Comparison of ENCODE assay signal across 27 mouse cellular contexts in the genomic region with DNA sequence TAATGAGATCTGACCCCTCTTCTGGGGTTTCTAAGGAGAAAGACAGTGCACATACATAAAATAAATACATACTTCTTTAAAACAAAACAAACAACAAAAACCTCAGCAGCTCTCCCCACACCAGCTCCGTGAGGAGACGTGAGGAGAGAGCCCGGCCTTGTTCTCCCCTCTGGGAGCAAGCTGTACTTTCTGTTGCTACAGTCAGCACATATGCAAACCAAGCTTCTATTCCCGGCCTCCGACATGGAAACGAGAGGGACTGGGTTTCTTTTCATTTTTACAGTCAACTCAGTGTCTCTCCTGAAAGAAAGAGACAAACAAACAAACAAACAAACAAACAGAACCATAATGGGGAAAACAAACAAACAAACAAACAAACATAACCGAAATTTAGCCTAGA. TPM values are rescaled to one million over a fixed set of nuclear protein-coding genes. Genes with fewer than 3 reads are reported as not detected.
A peak's percentile ranks its signal among the peaks of the same experiment; 100 is the strongest.
DNase-seq lines count a peak whose midpoint lies in the region; ATAC-seq and TF ChIP-seq lines count a peak whose summit lies in the region.
"Had no signal": no experiment of that assay in that cellular context is flagged by ENCODE, and none has a peak within 500 bp of the region (broad histone marks: within the 10 kb centered on the region; RNA-seq: fewer than 3 reads in every experiment).

No protein-coding gene starts in this region.

- H3K4me2 ChIP-seq in liver, embryonic 14.5 days (ENCODE audit: low read depth) = peak overlapping the region; percentile 87
- peak overlapping the region; percentile 73 for H3K4me2 ChIP-seq in liver, postnatal 0 days (ENCODE audit: low read depth, low read length)
- H3K4me2 ChIP-seq: forebrain, embryonic 12.5 days; forebrain, embryonic 15.5 days; heart, embryonic 12.5 days; heart, embryonic 15.5 days; hindbrain, embryonic 13.5 days had no signal

- no peaks in the 10 kb centered on the region for H3K9me3 ChIP-seq in erythroblast, embryonic 14.5 days (ENCODE audit: control insufficient read depth, low read length)
- H3K9me3 ChIP-seq in liver, embryonic 14.5 days (ENCODE audit: control insufficient read depth, low read length) = no peaks in the 10 kb centered on the region
- no peaks in the 10 kb centered on the region for H3K9me3 ChIP-seq in liver, postnatal 0 days (ENCODE audit: low read length)
- H3K9me3 ChIP-seq: forebrain, embryonic 12.5 days; forebrain, embryonic 15.5 days; heart, embryonic 12.5 days; heart, embryonic 15.5 days; hindbrain, embryonic 10.5 days; hindbrain, embryonic 13.5 days had no signal

- H3K27me3 ChIP-seq in erythroblast, embryonic 14.5 days (ENCODE audit: control insufficient read depth) = no peaks in the 10 kb centered on the region
- H3K27me3 ChIP-seq in spleen, adult 2 months (ENCODE audit: control insufficient read depth, insufficient read depth, low read length) = no peaks in the 10 kb centered on the region
- no peaks in the 10 kb centered on the region for H3K27me3 ChIP-seq in liver, embryonic 14.5 days (ENCODE audit: control insufficient read depth, insufficient read depth, low read length)
- no peaks in the 10 kb centered on the region for H3K27me3 ChIP-seq in liver, postnatal 0 days (ENCODE audit: insufficient read depth, low read length)
- H3K27me3 ChIP-seq: forebrain, embryonic 15.5 days; heart, embryonic 15.5 days had no signal

- peak overlapping the region; percentile 91 for H3K27ac ChIP-seq in spleen, adult 2 months (ENCODE audit: insufficient read depth, low read length)
- peak overlapping the region; percentile 99 for H3K27ac ChIP-seq in liver, embryonic 14.5 days
- 0 out of 2 replicates have a peak overlapping the region, but pooled peaks have one; percentile 91 for H3K27ac ChIP-seq in liver, postnatal 0 days (ENCODE audit: low read depth)
- H3K27ac ChIP-seq: forebrain, embryonic 12.5 days; forebrain, embryonic 15.5 days; heart, embryonic 15.5 days; hindbrain, embryonic 10.5 days; hindbrain, embryonic 13.5 days had no signal

- DNase-seq in spleen, adult 2 months (ENCODE audit: low read depth in 1 of 2, low spot score in 2 of 2) = no peak
- no peak for DNase-seq in spleen, postnatal 14 days (ENCODE audit: low spot score in 2 of 2)
- DNase-seq in liver, embryonic 14.5 days (ENCODE audit: low read depth in 3 of 3, low spot score in 3 of 3) = no peak
- no peak for DNase-seq in liver, postnatal 0 days
- no peak for DNase-seq in embryo, embryonic 10 days (ENCODE audit: low spot score)
- DNase-seq in left cerebral cortex, adult 18-20 months (ENCODE audit: low spot score in 2 of 2) = no peak
- DNase-seq: adrenal gland, adult 2 months; adrenal gland, postnatal 14 days; cerebellum, adult 11-12 months; cerebellum, adult 8-10 months; cerebellum, postnatal 36 days; gastrocnemius, postnatal 14 days; heart, adult 11 months; heart, postnatal 10 days; heart, postnatal 36 days had no signal

- no peak for TF ChIP-seq EP300 in liver, embryonic 14.5 days (IDR thresholded peaks at IDR 0.05; ENCODE audit: low read depth)
- no peak for TF ChIP-seq EP300 in liver, postnatal 0 days (IDR thresholded peaks at IDR 0.05; ENCODE audit: low read depth)

- H3K9ac ChIP-seq in liver, embryonic 14.5 days (replicated peaks) = peak overlapping the region; percentile 85
- no peak overlapping the region for H3K9ac ChIP-seq in liver, postnatal 0 days (replicated peaks)
- H3K9ac ChIP-seq: forebrain, embryonic 12.5 days; forebrain, embryonic 15.5 days; heart, embryonic 12.5 days; heart, embryonic 15.5 days; hindbrain, embryonic 13.5 days had no signal

- ATAC-seq in erythroblast, adult 5-6 weeks (replicated peaks; ENCODE audit: low FRiP score, poor library complexity, severe bottlenecking) = no peak
- ATAC-seq in liver, embryonic 14.5 days (ENCODE audit: insufficient read depth) = no peak
- no peak for ATAC-seq in liver, postnatal 0 days
- ATAC-seq: forebrain, embryonic 15.5 days; hindbrain, embryonic 16.5 days had no signal

- no peak for TF ChIP-seq POLR2A in spleen, adult 2 months (IDR thresholded peaks at IDR 0.05; ENCODE audit: low read depth, low read length)

- peak overlapping the region; percentile 74 for H3K4me3 ChIP-seq in erythroblast, embryonic 14.5 days (replicated peaks)
- no peak overlapping the region for H3K4me3 ChIP-seq in spleen, adult 2 months (ENCODE audit: extremely low read depth, insufficient read depth, insufficient read length)
- H3K4me3 ChIP-seq in liver, embryonic 14.5 days (ENCODE audit: insufficient read depth in 1 of 2, low read depth in 2 of 2, low read length in 2 of 2) = peak overlapping the region; percentile 77 to 88
- H3K4me3 ChIP-seq in liver, postnatal 0 days (ENCODE audit: low read depth, low read length) = no peak overlapping the region
- H3K4me3 ChIP-seq: forebrain, embryonic 12.5 days; forebrain, embryonic 15.5 days; heart, embryonic 12.5 days; heart, embryonic 15.5 days; hindbrain, embryonic 10.5 days; hindbrain, embryonic 13.5 days had no signal

- 92% methylated on average over 7 of the region's 7 CpGs for WGBS in spleen, adult 2 months
- 83% methylated on average over 7 of the region's 7 CpGs for WGBS in liver, embryonic 14.5 days (ENCODE audit: insufficient replicate concordance)
- 85% methylated on average over 7 of the region's 7 CpGs for WGBS in liver, postnatal 0 days (ENCODE audit: insufficient replicate concordance)

- H3K36me3 ChIP-seq in erythroblast, embryonic 14.5 days (ENCODE audit: control insufficient read depth) = peaks cover 81% of the 10 kb centered on the region
- no peaks in the 10 kb centered on the region for H3K36me3 ChIP-seq in spleen, adult 2 months (ENCODE audit: control insufficient read depth, insufficient read depth, low read length)
- H3K36me3 ChIP-seq in liver, embryonic 14.5 days (replicated peaks; ENCODE audit: control insufficient read depth, insufficient read depth, low read depth) = peaks cover 55% of the 10 kb centered on the region
- peaks cover 5% of the 10 kb centered on the region; the same call in 1 of the 2 replicates for H3K36me3 ChIP-seq in liver, postnatal 0 days (replicated peaks; ENCODE audit: insufficient read depth, low read length)
- H3K36me3 ChIP-seq: forebrain, embryonic 12.5 days; forebrain, embryonic 15.5 days; heart, embryonic 12.5 days; heart, embryonic 15.5 days; hindbrain, embryonic 10.5 days; hindbrain, embryonic 13.5 days had no signal

- peaks cover 87% of the 10 kb centered on the region for H3K4me1 ChIP-seq in erythroblast, embryonic 14.5 days (ENCODE audit: control insufficient read depth)
- H3K4me1 ChIP-seq in spleen, adult 2 months (ENCODE audit: control insufficient read depth, insufficient read depth, insufficient read length) = peaks cover 33% of the 10 kb centered on the region
- H3K4me1 ChIP-seq in liver, embryonic 14.5 days (replicated peaks; ENCODE audit: control insufficient read depth in 2 of 2, insufficient read depth in 2 of 2, low read length in 1 of 2) = peaks cover 46 to 48% of the 10 kb centered on the region in 2 experiments
- peaks cover 30% of the 10 kb centered on the region for H3K4me1 ChIP-seq in liver, postnatal 0 days (ENCODE audit: insufficient read depth)
- H3K4me1 ChIP-seq: forebrain, embryonic 12.5 days; forebrain, embryonic 15.5 days; hindbrain, embryonic 13.5 days had no signal

- no peak for TF ChIP-seq CTCF in spleen, adult 2 months (IDR thresholded peaks at IDR 0.05; ENCODE audit: extremely low read depth, insufficient read depth, insufficient read length, insufficient replicate concordance)
- TF ChIP-seq CTCF in liver, embryonic 14.5 days (IDR thresholded peaks at IDR 0.05; ENCODE audit: low read depth) = no peak
- no peak for TF ChIP-seq CTCF in liver, postnatal 0 days (IDR thresholded peaks at IDR 0.05; ENCODE audit: low read depth)

RNA-seq across cellular contexts. Expression of gene 6030468B19Rik, which starts 2.6 kb away (rescaled TPM):
- 202 and 213 TPM in 2 replicates for polyA plus RNA-seq in erythroblast, embryonic 14.5 days (2012)
- 12.7 and 28.6 TPM in 2 replicates for total RNA-seq in erythroblast, adult 5-6 weeks (2015; ENCODE audit: low replicate concordance)
- total RNA-seq in erythroblast, adult 5-6 weeks (2017; ENCODE audit: low replicate concordance) = 10.6 and 16.1 TPM in 2 replicates
- 7.6 and 7.9 TPM in 2 replicates for polyA plus RNA-seq in spleen, adult 2 months (2012; rRNA removed)
- 104 and 133 TPM in 2 replicates for polyA plus RNA-seq in liver, embryonic 14.5 days (2012; rRNA removed)
- 67.1 and 78.0 TPM in 2 replicates for polyA plus RNA-seq in liver, embryonic 14.5 days (2014; fragmentation: Nextera tagmentation; extraction: Ambion mirVana)
- polyA plus RNA-seq in liver, postnatal 0 days (2015; fragmentation: Nextera tagmentation; extraction: Ambion mirVana) = 32.7 and 33.8 TPM in 2 replicates
- not detected for total RNA-seq in left cerebral cortex, adult 18-20 months (2021)
- total RNA-seq: adrenal gland, adult 2 months; gastrocnemius, postnatal 14 days; gastrocnemius, postnatal 4 days; heart, postnatal 10 days; heart, postnatal 36 days had no signal
- polyA plus RNA-seq: adrenal gland, adult 2 months; embryonic facial prominence, embryonic 14.5 days; forebrain, embryonic 12.5 days; forebrain, embryonic 15.5 days; hindbrain, embryonic 13.5 days; hindbrain, embryonic 16.5 days had no signal

RNA-seq across cellular contexts. Expression of gene Gm20708, which starts 9.4 kb away (rescaled TPM):
- polyA plus RNA-seq in erythroblast, embryonic 14.5 days (2012) = 0.16 TPM in 2 replicates
- 62.3 and 66.5 TPM in 2 replicates for total RNA-seq in erythroblast, adult 5-6 weeks (2015; ENCODE audit: low replicate concordance)
- 31.9 and 39.7 TPM in 2 replicates for total RNA-seq in erythroblast, adult 5-6 weeks (2017; ENCODE audit: low replicate concordance)
- 0.25 TPM in 1 of 2 replicates, not detected in the other for polyA plus RNA-seq in spleen, adult 2 months (2012; rRNA removed)
- 0.03 and 0.08 TPM in 2 replicates for polyA plus RNA-seq in liver, embryonic 14.5 days (2012; rRNA removed)
- 0.10 and 0.28 TPM in 2 replicates for polyA plus RNA-seq in liver, embryonic 14.5 days (2014; fragmentation: Nextera tagmentation; extraction: Ambion mirVana)
- polyA plus RNA-seq in liver, postnatal 0 days (2015; fragmentation: Nextera tagmentation; extraction: Ambion mirVana) = 0.33 and 0.48 TPM in 2 replicates
- 1 to 10 TPM in 1 of 2 experiments, under 1 TPM in 1; 0.86 to 2.6 TPM for total RNA-seq in left cerebral cortex, adult 18-20 months (2021)
- polyA plus RNA-seq: embryonic facial prominence, embryonic 11.5 days had no signal

RNA-seq across cellular contexts. Expression of gene Syngr2, which starts 9.4 kb away (rescaled TPM):
- 7.2 and 10.2 TPM in 2 replicates for polyA plus RNA-seq in erythroblast, embryonic 14.5 days (2012)
- total RNA-seq in erythroblast, adult 5-6 weeks (2015; ENCODE audit: low replicate concordance) = 52.9 and 77.2 TPM in 2 replicates
- 32.5 and 46.5 TPM in 2 replicates for total RNA-seq in erythroblast, adult 5-6 weeks (2017; ENCODE audit: low replicate concordance)
- 188 and 245 TPM in 2 replicates for polyA plus RNA-seq in spleen, adult 2 months (2012; rRNA removed)
- polyA plus RNA-seq in liver, embryonic 14.5 days (2012; rRNA removed) = 36.5 and 48.8 TPM in 2 replicates
- 48.6 and 50.4 TPM in 2 replicates for polyA plus RNA-seq in liver, embryonic 14.5 days (2014; fragmentation: Nextera tagmentation; extraction: Ambion mirVana)
- 60.6 and 62.2 TPM in 2 replicates for polyA plus RNA-seq in liver, postnatal 0 days (2015; fragmentation: Nextera tagmentation; extraction: Ambion mirVana)
- total RNA-seq in left cerebral cortex, adult 18-20 months (2021) = 10 to 100 TPM in 1 of 2 experiments, 1 to 10 TPM in 1; 9.3 to 15.8 TPM

RNA-seq across cellular contexts. Expression of gene Tmc6, which starts 18.0 kb away (rescaled TPM):
- polyA plus RNA-seq in erythroblast, embryonic 14.5 days (2012) = 61.5 and 62.4 TPM in 2 replicates
- 199 and 257 TPM in 2 replicates for total RNA-seq in erythroblast, adult 5-6 weeks (2015; ENCODE audit: low replicate concordance)
- 83.1 and 204 TPM in 2 replicates for total RNA-seq in erythroblast, adult 5-6 weeks (2017; ENCODE audit: low replicate concordance)
- polyA plus RNA-seq in spleen, adult 2 months (2012; rRNA removed) = 119 and 136 TPM in 2 replicates
- polyA plus RNA-seq in liver, embryonic 14.5 days (2012; rRNA removed) = 32.1 and 51.8 TPM in 2 replicates
- polyA plus RNA-seq in liver, embryonic 14.5 days (2014; fragmentation: Nextera tagmentation; extraction: Ambion mirVana) = 40.5 and 44.1 TPM in 2 replicates
- 19.0 and 20.2 TPM in 2 replicates for polyA plus RNA-seq in liver, postnatal 0 days (2015; fragmentation: Nextera tagmentation; extraction: Ambion mirVana)
- 1 to 10 TPM; 7.0 to 7.3 TPM for total RNA-seq in left cerebral cortex, adult 18-20 months (2021)

RNA-seq across cellular contexts. Expression of gene Tmc8, which starts 18.2 kb away (rescaled TPM):
- polyA plus RNA-seq in erythroblast, embryonic 14.5 days (2012) = 39.5 and 54.7 TPM in 2 replicates
- 19.8 and 30.7 TPM in 2 replicates for total RNA-seq in erythroblast, adult 5-6 weeks (2015; ENCODE audit: low replicate concordance)
- 30.9 and 33.7 TPM in 2 replicates for total RNA-seq in erythroblast, adult 5-6 weeks (2017; ENCODE audit: low replicate concordance)
- polyA plus RNA-seq in spleen, adult 2 months (2012; rRNA removed) = 90.1 and 127 TPM in 2 replicates
- 28.1 and 29.8 TPM in 2 replicates for polyA plus RNA-seq in liver, embryonic 14.5 days (2012; rRNA removed)
- 9.9 and 13.1 TPM in 2 replicates for polyA plus RNA-seq in liver, embryonic 14.5 days (2014; fragmentation: Nextera tagmentation; extraction: Ambion mirVana)
- polyA plus RNA-seq in liver, postnatal 0 days (2015; fragmentation: Nextera tagmentation; extraction: Ambion mirVana) = 6.3 and 6.8 TPM in 2 replicates
- total RNA-seq in left cerebral cortex, adult 18-20 months (2021) = 1 to 10 TPM in 1 of 2 experiments, under 1 TPM in 1; 0.40 to 1.1 TPM

Comparison
In these comparisons a context has a peak if more than half of its experiments do, and no peak if none do; other contexts are left out.
1. H3K4me3 ChIP-seq: peak in erythroblast, embryonic 14.5 days (single experiment) and liver, embryonic 14.5 days (2 of 2); none in spleen, adult 2 months (single experiment) and liver, postnatal 0 days (single experiment).
2. Peak in every context shown above with its lines, with median percentiles within 50 percentile points of each other: H3K27ac ChIP-seq.